Mouse (Mus musculus): ENCODE results near the gene Galr3.
A peak's percentile ranks its signal among the peaks of the same experiment; 100 is the strongest.

GRCm38 (mm10) chr15:79018886-79019285 is 22.8 kb upstream of the Galr3 start:
- TF ChIP-seq CTCF (IDR thresholded peaks at IDR 0.05; ENCODE audit: low read depth) (peak; percentile 24; the same call in 1 of the 2 replicates), EP300 (IDR thresholded peaks at IDR 0.05; ENCODE audit: low read depth) (no peak)

Data from heart, postnatal 0 days (tissue).